Mouse (Mus musculus) lung, postnatal 0 days (tissue): ENCODE measurements around the gene Pias1. TPM values are rescaled to one million over a fixed set of nuclear protein-coding genes. Genes with fewer than 3 reads are reported as not detected.

Experiments
- ATAC-seq: fragments of 200-750 bp; cut with Nextera tagmentation; 2 replicates; pipeline ENCODE4 v1.8.0; 2017; ENCODE audit warnings: moderate library complexity
- DNase-seq: peaks from one replicate; pipeline ENCODE4 v3.0.0-alpha.2; 2016; ENCODE audit warnings: low spot score
- H3K27ac ChIP-seq: fragments of 300-500 bp; sonication (generic); 2 replicates; pipeline ENCODE4 v1.5.1; 2014; ENCODE audit warnings: antibody characterized with exemption, mild to moderate bottlenecking, low read length, mixed read lengths
- H3K27me3 ChIP-seq: fragments of 300-500 bp; sonication (generic); replicated peaks from 2 replicates; pipeline ENCODE4 v1.6.1; 2014; ENCODE audit warnings: low read length, mixed read lengths; ENCODE audit not compliant: insufficient read depth
- H3K36me3 ChIP-seq: fragments of 300-500 bp; sonication (generic); 2 replicates; pipeline ENCODE4 v1.6.1; 2014; ENCODE audit warnings: low read length, mixed read lengths; ENCODE audit not compliant: insufficient read depth
- H3K4me1 ChIP-seq: fragments of 300-500 bp; sonication (generic); 2 replicates; pipeline ENCODE4 v1.6.1; 2014; ENCODE audit warnings: antibody characterized with exemption, low read depth, low read length, mixed read lengths; ENCODE audit not compliant: insufficient read depth
- H3K4me2 ChIP-seq: fragments of 300-500 bp; sonication (generic); replicated peaks from 2 replicates; pipeline ENCODE4 v1.6.1; 2014; ENCODE audit warnings: low read depth, mild to moderate bottlenecking, low read length, moderate library complexity, mixed read lengths
- H3K4me3 ChIP-seq: fragments of 300-500 bp; sonication (generic); 2 replicates; pipeline ENCODE4 v1.5.1; 2014; ENCODE audit warnings: low read depth, low read length
- H3K9ac ChIP-seq: fragments of 300-500 bp; sonication (generic); replicated peaks from 2 replicates; pipeline ENCODE4 v1.6.1; 2014; ENCODE audit warnings: low read depth, mild to moderate bottlenecking
- H3K9me3 ChIP-seq: fragments of 300-500 bp; sonication (generic); 2 replicates; pipeline ENCODE4 v1.6.1; 2016; ENCODE audit warnings: low read length, mixed read lengths
- CTCF ChIP-seq: IDR thresholded peaks from 2 replicates; pipeline ENCODE4 v1.5.1; 2016; ENCODE audit warnings: antibody characterized with exemption, mild to moderate bottlenecking
- EP300 ChIP-seq: IDR thresholded peaks from 2 replicates; pipeline ENCODE4 v1.6.1; 2016; ENCODE audit warnings: antibody characterized with exemption, mild to moderate bottlenecking, control low read depth
- WGBS: fragments of 180-500 bp; shearing (Covaris S2); extraction: QIAGEN DNeasy Blood & Tissue Kit; methylation state at CpG from one replicate; pipeline ENCODE4 v1.1.7; 2014; 5-methylcytosine and 5-hydroxymethylcytosine counted together
- polyA plus RNA-seq: library from polyadenylated mRNA; unstranded; fragments of >200 nt; fragmentation: Nextera tagmentation; extraction: Ambion mirVana; gene quantifications from 2 replicates; pipeline ENCODE4 v1.2.1, GENCODE M21; 2015

Pias1 gene
- polyA plus RNA-seq, 1 experiment from 2014 or later: 59.6 TPM

GRCm38 (mm10) chr9:62857719-62858261, 129.9 kb downstream of the Pias1 start, which contains the start of gene Calml4:
Gene Calml4, plus strand, starts transcription at chr9:62858080.
- H3K4me2 ChIP-seq: peak within 1 kb of the TSS; percentile 36
- H3K4me3 ChIP-seq: no peak within 1 kb of the TSS
- ATAC-seq: peak; percentile 83
- peak; percentile 85 for DNase-seq
- peak within 1 kb of the TSS; percentile 43; the same call in 1 of the 2 replicates for H3K27ac ChIP-seq
- no peaks in the 10 kb centered on the region for H3K27me3 ChIP-seq
- no peaks in the 10 kb centered on the region for H3K36me3 ChIP-seq
- H3K9ac ChIP-seq: 0 out of 2 replicates have a peak within 1 kb of the TSS, but pooled peaks have one; percentile 3
- 13% methylated on average over 12 of the region's 20 CpGs for WGBS
- no peak for TF ChIP-seq EP300
- TF ChIP-seq CTCF: no peak
- peaks cover 14% of the 10 kb centered on the region; the same call in 1 of the 2 replicates for H3K4me1 ChIP-seq
- no peaks in the 10 kb centered on the region for H3K9me3 ChIP-seq

- Histone ChIP-seq H3K27me3 (no peaks in the 10 kb centered on the region), H3K36me3 (no peaks in the 10 kb centered on the region), H3K4me3 (no peak overlapping the region), H3K27ac (peak overlapping the region; percentile 43; the same call in 1 of the 2 replicates), H3K4me2 (peak overlapping the region; percentile 36), H3K9ac (no peak overlapping the region), H3K9me3 (no peaks in the 10 kb centered on the region), H3K4me1 (peaks cover 14% of the 10 kb centered on the region; the same call in 1 of the 2 replicates)
- DNase-seq (peak; percentile 37), ATAC-seq (peak; percentile 47)
- 33% methylated on average over 9 of the region's 9 CpGs for WGBS
- no peak for TF ChIP-seq EP300
- no peak for TF ChIP-seq CTCF
These were observed 130.5 kb downstream of the Pias1 start for GRCm38 (mm10) chr9:62857216-62857615.

- no peak overlapping the region for H3K27ac ChIP-seq
- 21% methylated on average over 4 of the region's 4 CpGs for WGBS
- no peak for DNase-seq
These were observed 133.2 kb downstream of the Pias1 start for GRCm38 (mm10) chr9:62854483-62854882.

GRCm38 (mm10) chr9:62851571-62851970, 136.2 kb downstream of the Pias1 start:
- TF ChIP-seq CTCF (no peak), EP300 (no peak)
- Histone ChIP-seq H3K9me3 (no peaks in the 10 kb centered on the region), H3K9ac (no peak overlapping the region), H3K27me3 (no peaks in the 10 kb centered on the region), H3K4me3 (no peak overlapping the region), H3K27ac (no peak overlapping the region), H3K4me2 (no peak overlapping the region), H3K36me3 (no peaks in the 10 kb centered on the region), H3K4me1 (no peaks in the 10 kb centered on the region)
- ATAC-seq (no peak), DNase-seq (no peak)
- 70% methylated on average over 2 of the region's 2 CpGs for WGBS

More at GRCm38 (mm10) chr9:62854483-62854882, 133.2 kb downstream of the Pias1 start:
- Histone ChIP-seq H3K4me3 (no peak overlapping the region), H3K4me1 (peaks cover 14% of the 10 kb centered on the region; the same call in 1 of the 2 replicates), H3K27me3 (no peaks in the 10 kb centered on the region), H3K9ac (no peak overlapping the region), H3K4me2 (no peak overlapping the region), H3K9me3 (no peaks in the 10 kb centered on the region), H3K36me3 (no peaks in the 10 kb centered on the region)
- TF ChIP-seq EP300: no peak
- TF ChIP-seq CTCF: no peak
- no peak for ATAC-seq

- WGBS: 85% methylated on average over 3 of the region's 3 CpGs
- H3K36me3 ChIP-seq: no peaks in the 10 kb centered on the region
- H3K27me3 ChIP-seq: no peaks in the 10 kb centered on the region
These were observed 139.1 kb downstream of the Pias1 start for GRCm38 (mm10) chr9:62848641-62849040.

GRCm38 (mm10) chr9:62847694-62848093, 140.0 kb downstream of the Pias1 start:
- Histone ChIP-seq H3K9ac (no peak overlapping the region), H3K4me2 (no peak overlapping the region), H3K4me3 (no peak overlapping the region), H3K4me1 (no peaks in the 10 kb centered on the region), H3K36me3 (no peaks in the 10 kb centered on the region), H3K9me3 (no peaks in the 10 kb centered on the region), H3K27ac (no peak overlapping the region), H3K27me3 (no peaks in the 10 kb centered on the region)
- ATAC-seq: peak; percentile 82
- TF ChIP-seq CTCF (peak; percentile 100), EP300 (no peak)
- 4% methylated on average over 3 of the region's 3 CpGs for WGBS
- DNase-seq: peak; percentile 92

More at GRCm38 (mm10) chr9:62848641-62849040, 139.1 kb downstream of the Pias1 start:
- TF ChIP-seq EP300 (no peak), CTCF (no peak)
- Histone ChIP-seq H3K9ac (no peak overlapping the region), H3K4me1 (no peaks in the 10 kb centered on the region), H3K27ac (no peak overlapping the region), H3K4me2 (no peak overlapping the region), H3K4me3 (no peak overlapping the region), H3K9me3 (no peaks in the 10 kb centered on the region)
- ATAC-seq (no peak), DNase-seq (no peak)
